In the genomic region with DNA sequence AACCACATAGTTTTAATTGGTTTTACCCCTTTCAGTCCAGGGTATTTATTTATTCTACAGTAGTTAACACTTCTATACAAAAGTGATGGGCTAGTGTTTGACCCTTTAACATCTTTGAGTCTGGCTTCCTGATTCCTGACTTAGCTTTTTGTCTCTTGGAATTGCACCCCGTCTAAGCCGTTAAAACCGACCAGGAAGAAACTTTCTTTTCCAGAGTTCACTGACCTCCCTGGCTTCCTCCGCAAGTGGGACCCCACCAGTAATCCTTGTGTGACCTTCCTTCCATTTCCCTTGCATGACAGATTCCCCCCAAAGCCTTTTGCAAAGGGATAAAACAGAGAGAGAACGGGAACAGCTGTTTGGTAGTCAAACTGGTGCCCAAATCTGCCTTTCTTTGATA, we compare ENCODE assay signal across 9 mouse cellular contexts. TPM values are rescaled to one million over a fixed set of nuclear protein-coding genes. Genes with fewer than 3 reads are reported as not detected.
A peak's percentile ranks its signal among the peaks of the same experiment; 100 is the strongest.
DNase-seq lines count a peak whose midpoint lies in the region; ATAC-seq lines count a peak whose summit lies in the region.
"Had no signal": no experiment of that assay in that cellular context is flagged by ENCODE, and none has a peak within 500 bp of the region (broad histone marks: within the 10 kb centered on the region; RNA-seq: fewer than 3 reads in every experiment).

No protein-coding gene starts in this region.

- peak; percentile 26 for DNase-seq in kidney, postnatal 14 days
- DNase-seq in kidney, adult 11 months, result no peak
- DNase-seq in forebrain, embryonic 11.5 days (ENCODE audit: low spot score), result no peak
- DNase-seq in hindbrain, embryonic 14.5 days (ENCODE audit: low spot score), result no peak
- no peak for DNase-seq in midbrain, embryonic 14.5 days
- DNase-seq in urinary bladder, postnatal 14 days (ENCODE audit: low spot score), result no peak
- DNase-seq in left cerebral cortex, postnatal 14 days (ENCODE audit: low spot score in 2 of 2), result no peak
- no peak for DNase-seq in ovary, postnatal 36 days (ENCODE audit: low spot score)

- H3K27ac ChIP-seq in forebrain, embryonic 11.5 days (ENCODE audit: low read depth, low read length), result no peak overlapping the region
- no peak overlapping the region for H3K27ac ChIP-seq in hindbrain, embryonic 14.5 days
- H3K27ac ChIP-seq in midbrain, embryonic 14.5 days (replicated peaks; ENCODE audit: low read depth, low read length), result no peak overlapping the region

- H3K4me3 ChIP-seq in forebrain, embryonic 11.5 days (ENCODE audit: low read depth, low read length), result peak overlapping the region; percentile 58; the same call in 1 of the 2 replicates
- H3K4me3 ChIP-seq in hindbrain, embryonic 14.5 days (replicated peaks; ENCODE audit: low read length), result peak overlapping the region; percentile 44
- H3K4me3 ChIP-seq in midbrain, embryonic 14.5 days (replicated peaks; ENCODE audit: low read depth, low read length), result peak overlapping the region; percentile 52; the same call in 1 of the 2 replicates

- no peaks in the 10 kb centered on the region for H3K36me3 ChIP-seq in forebrain, embryonic 11.5 days (ENCODE audit: control insufficient read depth, insufficient read depth, low read length)
- H3K36me3 ChIP-seq in hindbrain, embryonic 14.5 days (replicated peaks; ENCODE audit: control insufficient read depth, insufficient read depth), result no peaks in the 10 kb centered on the region
- H3K36me3 ChIP-seq in midbrain, embryonic 14.5 days (ENCODE audit: control insufficient read depth, insufficient read depth, low read length), result no peaks in the 10 kb centered on the region
- H3K36me3 ChIP-seq: G1E had no signal

- no peak overlapping the region for H3K9ac ChIP-seq in forebrain, embryonic 11.5 days (ENCODE audit: low read length)
- no peak overlapping the region for H3K9ac ChIP-seq in hindbrain, embryonic 14.5 days
- H3K9ac ChIP-seq in midbrain, embryonic 14.5 days (replicated peaks; ENCODE audit: low read length), result no peak overlapping the region

- H3K9me3 ChIP-seq in forebrain, embryonic 11.5 days (ENCODE audit: control insufficient read depth, low read length), result no peaks in the 10 kb centered on the region
- H3K9me3 ChIP-seq in hindbrain, embryonic 14.5 days (ENCODE audit: control insufficient read depth, low read length), result no peaks in the 10 kb centered on the region
- H3K9me3 ChIP-seq in midbrain, embryonic 14.5 days (ENCODE audit: control insufficient read depth, low read length), result no peaks in the 10 kb centered on the region

- ATAC-seq in forebrain, embryonic 11.5 days (replicated peaks; ENCODE audit: low FRiP score), result no peak
- no peak for ATAC-seq in hindbrain, embryonic 14.5 days (ENCODE audit: low FRiP score)
- ATAC-seq in midbrain, embryonic 14.5 days (ENCODE audit: low FRiP score, low TSS enrichment), result no peak

- intact Hi-C loops in left cerebral cortex, postnatal 14 days (cut with DNase I), result loop anchor here (2.0 to 5.0 kb wide), 2 partner anchors 169 to 201 kb away; no protein-coding TSS in a partner anchor

- 2% methylated on average over 5 of the region's 5 CpGs for WGBS in forebrain, embryonic 11.5 days
- 18% methylated on average over 5 of the region's 5 CpGs for WGBS in hindbrain, embryonic 14.5 days
- WGBS in midbrain, embryonic 14.5 days, result 3% methylated on average over 5 of the region's 5 CpGs

- H3K27me3 ChIP-seq in forebrain, embryonic 11.5 days (ENCODE audit: control insufficient read depth, insufficient read depth, low read length), result no peaks in the 10 kb centered on the region
- no peaks in the 10 kb centered on the region for H3K27me3 ChIP-seq in hindbrain, embryonic 14.5 days (ENCODE audit: control insufficient read depth, insufficient read depth, low read length)
- H3K27me3 ChIP-seq in midbrain, embryonic 14.5 days (ENCODE audit: control insufficient read depth, insufficient read depth, low read length), result no peaks in the 10 kb centered on the region

- 0 out of 2 replicates have a peak, but pooled peaks cover 2% of the 10 kb centered on the region for H3K4me1 ChIP-seq in forebrain, embryonic 11.5 days (replicated peaks; ENCODE audit: control insufficient read depth, insufficient read depth, low read length)
- no peaks in the 10 kb centered on the region for H3K4me1 ChIP-seq in hindbrain, embryonic 14.5 days (replicated peaks; ENCODE audit: control insufficient read depth, insufficient read depth, low read length)
- peaks cover 10% of the 10 kb centered on the region; the same call in 1 of the 2 replicates for H3K4me1 ChIP-seq in midbrain, embryonic 14.5 days (ENCODE audit: control insufficient read depth, insufficient read depth, low read length)

- peak overlapping the region; percentile 94; the same call in 1 of the 2 replicates for H3K4me2 ChIP-seq in forebrain, embryonic 11.5 days (ENCODE audit: low read depth, low read length, severe bottlenecking)
- H3K4me2 ChIP-seq in hindbrain, embryonic 14.5 days (replicated peaks), result peak overlapping the region; percentile 84
- H3K4me2 ChIP-seq in midbrain, embryonic 14.5 days (ENCODE audit: low read length), result peak overlapping the region; percentile 99

RNA-seq across cellular contexts. Expression of a gene that starts 1.6 kb away (rescaled TPM):
- 15.7 and 16.8 TPM in 2 replicates for polyA plus RNA-seq in forebrain, embryonic 11.5 days (2014; fragmentation: Nextera tagmentation; extraction: Ambion mirVana)
- polyA plus RNA-seq in hindbrain, embryonic 14.5 days (2014; fragmentation: Nextera tagmentation; extraction: Ambion mirVana), result 9.1 and 10.3 TPM in 2 replicates
- polyA plus RNA-seq in midbrain, embryonic 14.5 days (2014; fragmentation: Nextera tagmentation; extraction: Ambion mirVana), result 3.4 and 8.9 TPM in 2 replicates
- 10 to 100 TPM; 14.3 to 16.5 TPM for total RNA-seq in left cerebral cortex, postnatal 14 days (2021)
